Mouse (Mus musculus): ENCODE data around the gene Arl13b. TPM values are rescaled to one million over a fixed set of nuclear protein-coding genes. Genes with fewer than 3 reads are reported as not detected.

Gene Arl13b
- polyA plus RNA-seq, 1 experiment from 2014 or later = 18.9 TPM

- no peak overlapping the region for H3K9ac ChIP-seq (replicated peaks; ENCODE audit: low read depth, low read length)
- 93% methylated on average over 6 of the region's 6 CpGs for WGBS
- no peak for ATAC-seq (ENCODE audit: low read depth)
- H3K4me3 ChIP-seq (ENCODE audit: low read depth, low read length) = no peak overlapping the region
- H3K27ac ChIP-seq (ENCODE audit: low read depth, low read length) = no peak overlapping the region
- no peaks in the 10 kb centered on the region for H3K4me1 ChIP-seq (ENCODE audit: control insufficient read depth, insufficient read depth, low read length)
- H3K27me3 ChIP-seq (ENCODE audit: control insufficient read depth, insufficient read depth, low read length) = no peaks in the 10 kb centered on the region
- H3K4me2 ChIP-seq (ENCODE audit: low read depth, low read length) = no peak overlapping the region
- H3K9me3 ChIP-seq (ENCODE audit: control insufficient read depth, low read length) = no peaks in the 10 kb centered on the region
- no peaks in the 10 kb centered on the region for H3K36me3 ChIP-seq (ENCODE audit: control insufficient read depth, insufficient read depth, low read length)
Observed at GRCm38 (mm10) chr16:62755307-62755706, 91.5 kb downstream of the Arl13b start.

- ATAC-seq (ENCODE audit: low read depth) = no peak
Observed at GRCm38 (mm10) chr16:62753597-62753996, 93.2 kb downstream of the Arl13b start.

GRCm38 (mm10) chr16:62753079-62753478 is 93.8 kb downstream of the Arl13b start:
- no peak for ATAC-seq (ENCODE audit: low read depth)
- WGBS = 90% methylated on average over 4 of the region's 4 CpGs
- H3K4me3 ChIP-seq (ENCODE audit: low read depth, low read length) = no peak overlapping the region
- H3K27me3 ChIP-seq (ENCODE audit: control insufficient read depth, insufficient read depth, low read length) = no peaks in the 10 kb centered on the region
- H3K27ac ChIP-seq (ENCODE audit: low read depth, low read length) = no peak overlapping the region
- H3K9me3 ChIP-seq (ENCODE audit: control insufficient read depth, low read length) = no peaks in the 10 kb centered on the region
- H3K9ac ChIP-seq (replicated peaks; ENCODE audit: low read depth, low read length) = no peak overlapping the region
- no peak overlapping the region for H3K4me2 ChIP-seq (ENCODE audit: low read depth, low read length)
- H3K4me1 ChIP-seq (ENCODE audit: control insufficient read depth, insufficient read depth, low read length) = no peaks in the 10 kb centered on the region
- H3K36me3 ChIP-seq (ENCODE audit: control insufficient read depth, insufficient read depth, low read length) = no peaks in the 10 kb centered on the region

More at GRCm38 (mm10) chr16:62753597-62753996, 93.2 kb downstream of the Arl13b start:
- Histone ChIP-seq H3K9me3 (ENCODE audit: control insufficient read depth, low read length) (no peaks in the 10 kb centered on the region), H3K27me3 (ENCODE audit: control insufficient read depth, insufficient read depth, low read length) (no peaks in the 10 kb centered on the region), H3K4me2 (ENCODE audit: low read depth, low read length) (no peak overlapping the region), H3K36me3 (ENCODE audit: control insufficient read depth, insufficient read depth, low read length) (no peaks in the 10 kb centered on the region), H3K9ac (replicated peaks; ENCODE audit: low read depth, low read length) (no peak overlapping the region), H3K27ac (ENCODE audit: low read depth, low read length) (no peak overlapping the region), H3K4me1 (ENCODE audit: control insufficient read depth, insufficient read depth, low read length) (no peaks in the 10 kb centered on the region), H3K4me3 (ENCODE audit: low read depth, low read length) (no peak overlapping the region)
- 92% methylated on average over 1 of the region's 1 CpGs for WGBS

GRCm38 (mm10) chr16:62745875-62746274 is 101.0 kb downstream of the Arl13b start:
- Histone ChIP-seq H3K4me1 (ENCODE audit: control insufficient read depth, insufficient read depth, low read length) (no peaks in the 10 kb centered on the region), H3K9ac (replicated peaks; ENCODE audit: low read depth, low read length) (no peak overlapping the region), H3K4me2 (ENCODE audit: low read depth, low read length) (no peak overlapping the region), H3K27ac (ENCODE audit: low read depth, low read length) (no peak overlapping the region), H3K9me3 (ENCODE audit: control insufficient read depth, low read length) (no peaks in the 10 kb centered on the region), H3K4me3 (ENCODE audit: low read depth, low read length) (no peak overlapping the region), H3K36me3 (ENCODE audit: control insufficient read depth, insufficient read depth, low read length) (no peaks in the 10 kb centered on the region), H3K27me3 (ENCODE audit: control insufficient read depth, insufficient read depth, low read length) (no peaks in the 10 kb centered on the region)
- ATAC-seq (ENCODE audit: low read depth) = no peak
- 73% methylated on average over 2 of the region's 2 CpGs for WGBS

Small RNA genes lying within 50 kb of the gene (microRNA-seq; reads per million reads assigned to microRNA genes)
- not detected for gene Gm25986

Other genes starting within 250 kb of the Arl13b start
- 12.8 and 13.5 TPM in 2 replicates for gene Nsun3, start 60.2 kb downstream of the Arl13b start, polyA plus RNA-seq (2014; fragmentation: Nextera tagmentation; extraction: Ambion mirVana)
- gene Stx19, start 32.4 kb downstream of the Arl13b start, polyA plus RNA-seq (2014; fragmentation: Nextera tagmentation; extraction: Ambion mirVana) = 0.51 and 0.54 TPM in 2 replicates
- 12.2 and 16.4 TPM in 2 replicates for gene Pros1, start 7.3 kb upstream of the Arl13b start, polyA plus RNA-seq (2014; fragmentation: Nextera tagmentation; extraction: Ambion mirVana)